Mouse (Mus musculus): ENCODE measurements at regions not wholly inside any gene's neighbourhood (a gene's known extent, or its start where the extent isn't known, plus 50 kb on each side); places are given as distances from the start of the nearest gene placed in this dataset.

GRCm38 (mm10) chr9:111932455-111932854, 242.3 kb upstream of the Stac start:
- TF ChIP-seq MAFK (IDR thresholded peaks at IDR 0.05; ENCODE audit: insufficient read depth, low read depth, low read length) (no peak), CHD2 (IDR thresholded peaks at IDR 0.05; ENCODE audit: low read depth, low read length) (no peak), ZC3H11A (IDR thresholded peaks at IDR 0.05; ENCODE audit: borderline replicate concordance, low read depth, low read length) (no peak), ZNF384 (IDR thresholded peaks at IDR 0.05; ENCODE audit: low read depth, low read length) (no peak), HCFC1 (IDR thresholded peaks at IDR 0.05; ENCODE audit: borderline replicate concordance, insufficient read depth, low read length) (no peak)

All from ES-E14 (cell line).